Mouse (Mus musculus): ENCODE data around the gene Oscar. TPM values are rescaled to one million over a fixed set of nuclear protein-coding genes. Genes with fewer than 3 reads are reported as not detected.
A peak's percentile ranks its signal among the peaks of the same experiment; 100 is the strongest.
"Not testable (repeated sequence)": the region's sequence is repeated elsewhere in the genome, so short reads cannot be mapped to it uniquely, and the experiment has no call there.

Oscar gene
- total RNA-seq, 2 experiments from 2014 or later = not detected

DNA sequence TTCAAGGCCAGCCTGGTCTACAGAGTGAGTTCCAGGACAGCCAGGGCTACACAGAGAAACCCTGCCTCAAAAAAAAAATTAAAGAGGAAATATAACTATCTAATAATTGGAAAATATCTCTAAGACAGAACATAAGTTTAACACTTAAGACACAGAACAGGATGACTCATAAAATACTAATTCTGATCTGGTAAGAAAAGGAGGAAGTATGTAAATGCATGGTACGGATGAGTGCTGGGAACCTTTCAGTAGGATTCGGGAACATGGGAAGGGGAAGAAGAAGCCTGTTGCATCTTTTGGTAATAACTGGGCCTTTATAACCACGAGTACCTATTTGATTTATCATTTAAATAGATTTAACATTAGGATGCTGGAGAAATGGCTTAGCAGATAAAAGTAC is 1.9 kb downstream of the Oscar start:
- no peak for ATAC-seq (replicated peaks; ENCODE audit: low FRiP score, low TSS enrichment, poor library complexity, severe bottlenecking)

DNA sequence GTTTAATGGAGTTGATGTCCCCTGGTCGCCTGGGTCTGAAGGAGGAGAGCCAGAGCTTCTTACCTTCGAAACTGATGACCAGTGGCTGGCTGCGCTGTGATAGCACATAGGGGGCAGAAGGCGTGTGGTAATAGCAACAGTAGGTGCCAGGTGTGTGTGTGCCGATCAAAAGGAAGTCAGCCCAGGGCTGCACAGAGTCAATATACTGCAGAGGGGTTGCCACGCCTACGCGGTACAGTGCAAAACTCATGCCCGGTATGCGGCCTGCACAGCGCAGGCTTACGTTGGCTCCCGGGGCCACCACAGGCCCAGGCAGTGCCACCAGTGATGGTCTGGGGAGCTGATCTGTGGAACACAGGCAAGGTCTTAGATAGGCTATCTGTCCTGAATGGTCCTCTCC is 5.0 kb downstream of the Oscar start:
- peak; percentile 31; the same call in 1 of the 2 replicates for ATAC-seq (replicated peaks; ENCODE audit: low FRiP score, low TSS enrichment, poor library complexity, severe bottlenecking)

DNA sequence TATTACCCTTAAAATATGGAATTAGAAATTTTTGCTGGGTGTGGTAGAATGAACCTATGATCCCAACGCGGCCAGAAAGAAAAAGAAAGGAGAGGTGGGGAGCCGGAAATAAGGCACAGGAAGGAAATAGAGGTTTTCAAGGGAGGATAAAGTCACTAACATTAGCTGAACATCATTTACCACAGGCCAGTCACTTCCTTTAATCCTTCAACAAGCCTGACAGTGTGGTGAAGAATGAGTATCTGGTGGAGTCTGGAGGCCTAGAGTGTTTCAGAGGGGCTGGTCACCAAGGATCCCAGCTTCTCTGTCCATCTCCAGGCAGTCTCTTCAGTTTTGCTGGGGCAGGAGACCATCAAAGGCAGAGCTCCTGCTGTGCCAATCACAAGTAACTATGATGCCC is 5.5 kb downstream of the Oscar start:
- no peak for ATAC-seq (replicated peaks; ENCODE audit: low FRiP score, low TSS enrichment, poor library complexity, severe bottlenecking)

DNA sequence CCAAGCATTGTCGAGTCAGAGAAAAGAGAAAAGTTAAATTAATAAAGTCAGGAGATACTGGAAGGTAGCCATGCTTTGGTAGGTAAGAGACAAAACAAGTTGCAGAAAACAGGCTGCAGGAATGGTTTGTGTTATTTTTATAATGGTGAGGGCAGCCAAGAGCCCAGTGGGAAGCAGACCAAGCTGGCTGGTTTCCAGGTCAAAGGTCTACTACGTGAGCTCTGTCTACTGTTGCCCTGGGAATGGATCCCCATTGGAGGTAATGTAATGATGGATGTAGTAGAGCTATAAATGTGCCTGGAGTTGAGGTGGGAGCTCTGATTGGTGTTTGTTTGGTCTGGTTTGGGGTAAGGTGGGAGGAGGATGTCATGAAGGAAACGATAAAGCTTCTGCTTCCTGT is 6.9 kb downstream of the Oscar start:
- ATAC-seq (replicated peaks; ENCODE audit: low FRiP score, low TSS enrichment, poor library complexity, severe bottlenecking) = no peak

DNA sequence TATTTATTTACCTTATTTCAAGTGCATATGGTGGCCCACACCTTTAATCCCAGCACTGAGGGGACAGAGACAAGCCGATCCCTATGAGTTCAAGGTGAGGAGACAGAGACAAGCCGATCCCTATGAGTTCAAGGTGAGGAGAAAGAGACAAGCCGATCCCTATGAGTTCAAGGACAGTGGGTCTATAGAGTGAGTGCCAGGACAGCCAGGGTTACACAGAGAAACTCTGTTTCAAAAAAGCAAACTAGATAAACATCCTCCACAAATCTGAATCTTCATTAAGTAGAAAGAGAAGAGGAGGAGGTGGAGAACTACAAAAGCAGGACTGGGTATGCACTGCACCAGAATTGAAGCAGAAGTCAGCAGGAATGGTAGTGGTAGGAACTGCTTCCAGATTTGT is 7.3 kb downstream of the Oscar start:
- ATAC-seq (replicated peaks; ENCODE audit: low FRiP score, low TSS enrichment, poor library complexity, severe bottlenecking) = no peak

DNA sequence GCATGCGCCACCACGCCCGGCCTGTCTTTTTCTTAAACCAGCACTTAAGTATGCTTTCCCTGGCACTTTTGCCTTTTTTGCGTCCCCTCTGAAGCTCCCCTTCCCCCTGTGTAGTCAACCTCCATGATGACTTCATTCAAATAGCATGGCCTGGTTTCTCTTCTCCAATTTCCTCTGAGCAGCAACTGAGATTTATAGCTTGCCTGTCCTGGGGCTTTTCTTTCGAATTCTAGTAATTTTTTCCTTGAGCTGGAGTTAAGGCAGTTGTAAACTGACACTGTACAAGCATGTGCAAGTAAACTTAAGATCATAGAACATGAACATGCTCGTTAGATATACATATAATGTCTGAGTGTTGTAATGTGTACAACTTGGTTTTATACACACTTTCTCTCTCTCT is 8.6 kb downstream of the Oscar start:
- no peak for ATAC-seq (replicated peaks; ENCODE audit: low FRiP score, low TSS enrichment, poor library complexity, severe bottlenecking)

DNA sequence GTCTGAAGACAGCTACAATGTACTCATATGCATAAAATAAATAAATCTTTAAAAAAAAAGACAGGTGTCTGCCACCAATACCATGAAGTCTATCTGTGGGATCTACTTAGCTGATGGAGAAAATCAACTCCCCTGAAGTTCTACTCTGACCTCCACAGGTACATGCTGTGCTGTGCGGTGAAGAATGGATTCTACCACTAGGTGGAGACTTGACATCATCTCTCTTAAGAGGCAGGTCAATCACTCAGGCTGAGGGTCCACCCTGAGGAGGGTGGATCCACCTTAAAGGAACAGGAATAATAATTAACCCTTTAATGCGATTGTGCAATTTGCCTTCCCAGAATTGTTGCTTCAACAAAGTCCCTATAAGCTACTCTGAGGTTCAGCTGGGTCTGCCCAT is 9.2 kb downstream of the Oscar start:
- ATAC-seq (replicated peaks; ENCODE audit: low FRiP score, low TSS enrichment, poor library complexity, severe bottlenecking) = peak; percentile 88

DNA sequence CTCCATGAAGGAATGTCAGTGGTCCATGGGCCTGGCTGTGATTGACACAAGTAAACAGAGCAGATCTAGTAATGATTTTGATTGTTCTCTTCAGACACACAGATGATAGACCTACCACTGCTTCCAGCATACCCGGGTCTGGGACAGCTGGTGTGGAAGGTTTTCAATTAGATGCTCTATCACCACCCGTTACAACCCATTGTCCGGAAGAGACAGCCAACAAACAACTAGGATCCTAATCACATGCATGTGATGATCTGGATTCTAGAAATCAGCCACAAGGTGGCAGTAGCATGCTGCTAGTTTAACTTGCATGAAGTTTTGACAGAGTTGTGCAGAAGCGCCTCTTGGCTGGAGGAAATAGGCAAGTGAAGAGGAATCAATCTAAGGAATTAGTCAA is 14.8 kb downstream of the Oscar start:
- peak; percentile 96 for ATAC-seq (replicated peaks; ENCODE audit: low FRiP score, low TSS enrichment, poor library complexity, severe bottlenecking)

DNA sequence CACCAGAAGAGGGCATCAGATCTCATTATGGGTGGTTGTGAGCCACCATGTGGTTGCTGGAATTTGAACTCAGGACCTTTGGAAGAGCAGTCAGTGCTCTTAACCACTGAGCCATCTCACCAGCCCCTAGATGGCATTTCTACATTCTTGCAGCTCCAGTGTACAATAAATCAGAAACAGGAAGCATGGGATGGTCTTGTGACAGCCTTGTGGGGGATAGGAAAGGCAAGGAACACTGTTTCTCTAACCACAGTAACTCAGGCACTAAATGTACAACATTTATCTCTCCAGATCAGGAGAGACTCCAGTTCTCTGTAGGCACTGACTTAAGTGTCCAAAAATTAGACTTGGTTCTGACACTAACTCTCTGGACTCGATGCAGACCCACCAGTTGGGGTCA is 18.2 kb downstream of the Oscar start:
- not testable (repeated sequence) for ATAC-seq (replicated peaks; ENCODE audit: low FRiP score, low TSS enrichment, poor library complexity, severe bottlenecking)

DNA sequence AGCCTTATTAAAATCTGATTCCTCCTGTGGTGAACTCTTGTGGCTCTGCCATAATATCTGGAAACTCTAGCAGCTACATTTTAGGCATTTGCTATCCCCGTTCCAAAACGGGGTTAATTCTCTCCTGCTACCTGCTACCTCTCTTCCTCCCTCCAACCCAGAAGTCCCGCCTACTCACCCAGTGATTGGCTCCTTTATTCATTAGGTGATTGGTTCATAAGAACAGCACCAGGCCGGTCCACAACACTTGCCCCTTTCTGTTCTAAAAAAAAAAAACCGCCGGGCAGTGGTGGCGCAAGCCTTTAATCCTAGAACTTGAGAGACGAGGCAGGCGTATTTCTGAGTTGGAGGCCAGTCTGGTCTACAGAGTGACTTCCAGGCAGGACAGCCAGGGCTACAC is 20.8 kb downstream of the Oscar start:
- ATAC-seq (replicated peaks; ENCODE audit: low FRiP score, low TSS enrichment, poor library complexity, severe bottlenecking) = peak; percentile 85

DNA sequence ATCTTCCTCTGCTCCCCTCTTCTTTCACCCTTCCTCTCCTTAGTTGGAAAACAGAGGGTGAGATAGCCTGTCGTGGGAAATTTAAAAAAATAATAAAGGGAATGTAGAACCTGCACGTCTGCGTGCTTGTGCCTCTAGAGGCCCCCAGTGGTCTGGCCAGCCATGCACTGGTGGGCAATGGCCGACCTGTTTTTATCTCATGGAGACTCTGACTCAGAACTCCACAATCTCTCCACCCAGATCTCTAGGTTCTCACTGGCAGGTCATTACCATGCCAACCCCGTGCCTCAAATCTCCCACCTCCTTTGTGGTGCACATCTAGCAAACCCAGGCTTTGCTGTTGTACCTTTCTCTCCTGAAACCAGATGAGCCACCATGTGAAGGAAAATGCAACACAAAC is 21.3 kb downstream of the Oscar start:
- peak; percentile 70 for ATAC-seq (replicated peaks; ENCODE audit: low FRiP score, low TSS enrichment, poor library complexity, severe bottlenecking)

DNA sequence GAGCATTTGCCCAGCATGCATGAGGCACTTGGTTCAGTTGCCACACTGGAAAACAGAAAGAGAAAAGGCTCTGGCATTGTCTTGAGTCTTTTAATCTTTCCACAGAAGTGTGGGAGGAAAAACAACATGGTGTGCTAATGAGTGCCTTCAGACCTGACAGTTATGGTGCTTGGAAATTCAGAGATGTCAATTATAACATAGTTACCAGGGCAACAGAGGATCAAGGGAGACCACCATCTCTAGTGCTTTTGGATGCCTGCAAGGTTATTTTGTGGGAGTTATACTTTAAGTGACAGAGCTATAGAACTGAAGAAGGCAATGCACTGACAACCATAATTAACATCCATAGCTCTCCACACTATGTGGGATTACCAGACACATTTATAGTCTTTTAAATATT is 22.1 kb downstream of the Oscar start:
- no peak for ATAC-seq (replicated peaks; ENCODE audit: low FRiP score, low TSS enrichment, poor library complexity, severe bottlenecking)

DNA sequence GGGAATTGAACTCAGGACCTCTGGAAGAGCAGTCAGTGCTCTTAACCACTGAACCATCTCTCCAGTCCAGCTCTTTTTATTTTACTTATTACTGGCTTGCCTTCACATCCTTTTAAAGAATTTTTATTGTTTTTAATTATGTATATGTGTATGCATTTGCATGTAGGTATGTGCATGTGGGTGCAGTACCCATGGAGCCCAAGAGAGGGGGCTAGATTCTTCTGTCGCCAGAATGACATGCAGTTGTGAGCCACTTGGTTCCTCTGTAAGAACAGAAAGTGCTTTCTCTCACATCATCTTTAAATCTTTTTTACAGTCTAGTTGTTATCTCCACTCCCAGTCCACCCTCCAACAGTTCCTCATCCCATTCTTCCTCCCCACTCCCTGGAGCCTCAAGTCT is 24.4 kb downstream of the Oscar start:
- ATAC-seq (replicated peaks; ENCODE audit: low FRiP score, low TSS enrichment, poor library complexity, severe bottlenecking) = no peak

DNA sequence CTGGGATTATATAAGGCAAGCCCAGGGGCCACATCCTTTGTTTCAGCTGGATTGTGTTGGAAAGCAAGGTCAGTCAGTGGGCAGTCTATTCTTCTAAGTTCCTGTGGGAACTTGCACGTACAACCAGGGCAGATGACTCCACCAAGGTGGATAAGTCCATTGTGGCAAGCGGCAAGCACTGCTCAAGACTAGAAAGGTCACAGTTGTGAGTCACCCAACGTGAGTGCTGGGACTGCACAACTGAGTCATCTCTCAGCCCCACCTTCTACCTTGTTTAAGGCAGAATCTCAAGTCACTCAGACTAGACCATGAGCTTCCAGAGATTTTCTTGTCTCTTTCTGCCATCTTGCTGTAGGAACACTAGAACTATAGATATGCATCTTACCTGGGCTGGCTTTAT is 25.4 kb downstream of the Oscar start:
- no peak for ATAC-seq (replicated peaks; ENCODE audit: low FRiP score, low TSS enrichment, poor library complexity, severe bottlenecking)

DNA sequence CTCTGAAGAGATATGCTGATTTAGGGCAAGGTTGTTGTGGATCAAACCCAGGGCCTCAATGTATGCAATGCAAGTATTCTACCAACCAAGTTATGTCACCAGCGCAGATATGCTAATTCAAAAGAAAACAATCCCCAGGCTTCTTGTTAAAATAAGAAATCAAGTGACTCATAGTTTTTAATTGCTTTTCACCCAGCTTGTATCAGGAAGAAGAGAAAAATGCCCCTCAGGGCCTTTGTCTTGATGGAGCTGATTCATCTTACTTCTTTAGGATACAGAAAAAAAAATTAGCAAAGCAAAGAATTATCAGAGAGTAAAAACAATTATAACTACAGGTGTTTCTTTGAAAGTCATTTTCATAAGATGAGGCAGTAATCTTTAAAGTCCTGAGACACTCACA is 28.7 kb downstream of the Oscar start:
- ATAC-seq (replicated peaks; ENCODE audit: low FRiP score, low TSS enrichment, poor library complexity, severe bottlenecking) = no peak

DNA sequence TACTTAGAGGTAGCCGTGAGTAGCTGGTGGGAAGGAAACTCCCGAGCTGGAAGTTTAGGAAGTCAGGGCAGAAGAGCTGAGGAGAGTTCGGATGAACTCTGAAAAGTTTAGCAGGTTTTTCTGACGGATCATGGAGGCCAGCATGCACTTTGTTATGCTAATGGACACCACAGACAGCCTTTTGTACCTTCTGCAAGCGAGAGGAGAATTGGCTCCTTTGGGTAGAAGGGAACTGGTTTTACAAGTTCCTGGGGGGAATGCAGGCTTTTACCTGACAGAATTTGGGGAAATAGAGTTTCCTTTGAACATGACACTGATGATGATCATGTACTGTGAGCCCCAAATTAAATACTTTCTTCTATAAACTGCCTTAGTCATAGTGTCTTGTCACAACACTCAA is 29.7 kb downstream of the Oscar start:
- no peak for ATAC-seq (replicated peaks; ENCODE audit: low FRiP score, low TSS enrichment, poor library complexity, severe bottlenecking)

DNA sequence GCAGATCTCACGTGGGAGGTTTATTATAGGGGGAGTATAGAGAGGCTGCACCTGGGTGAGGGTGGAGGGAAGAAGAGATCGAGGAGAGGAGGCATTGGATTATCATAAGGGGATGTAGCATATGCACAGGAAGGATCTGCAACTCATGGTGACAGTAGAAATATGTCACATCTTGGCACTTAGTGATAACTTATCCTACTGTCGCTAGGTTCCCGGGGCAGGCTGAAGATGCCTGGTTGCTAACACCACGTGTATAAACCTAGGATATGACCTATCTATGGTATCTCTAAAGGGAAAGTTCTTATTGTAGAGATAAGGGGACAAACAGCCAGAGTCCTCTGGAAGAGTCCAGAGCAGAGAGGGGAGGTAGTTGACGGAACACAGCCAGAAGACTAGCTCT is 30.2 kb downstream of the Oscar start:
- peak; percentile 90 for ATAC-seq (replicated peaks; ENCODE audit: low FRiP score, low TSS enrichment, poor library complexity, severe bottlenecking)

DNA sequence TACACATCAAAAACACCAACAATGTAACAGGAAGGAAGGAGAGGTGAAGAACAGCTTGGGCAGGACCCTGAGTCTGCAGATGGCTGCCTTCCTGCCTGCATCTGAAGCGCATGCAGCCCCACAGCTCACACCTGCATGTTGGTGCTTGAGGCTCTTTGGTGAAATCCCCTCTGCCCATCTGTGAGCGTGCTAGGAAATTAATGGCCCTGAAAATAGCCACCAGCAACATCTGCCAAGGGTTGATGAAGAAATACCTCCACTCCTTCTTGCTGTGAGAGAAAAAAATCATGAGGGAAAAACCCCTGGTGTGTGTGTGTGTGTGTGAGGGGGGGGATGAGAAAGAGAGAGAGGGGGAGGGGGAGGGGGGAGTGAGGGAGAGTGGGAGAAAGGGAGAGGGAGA is 35.9 kb downstream of the Oscar start:
- ATAC-seq (replicated peaks; ENCODE audit: low FRiP score, low TSS enrichment, poor library complexity, severe bottlenecking) = no peak

DNA sequence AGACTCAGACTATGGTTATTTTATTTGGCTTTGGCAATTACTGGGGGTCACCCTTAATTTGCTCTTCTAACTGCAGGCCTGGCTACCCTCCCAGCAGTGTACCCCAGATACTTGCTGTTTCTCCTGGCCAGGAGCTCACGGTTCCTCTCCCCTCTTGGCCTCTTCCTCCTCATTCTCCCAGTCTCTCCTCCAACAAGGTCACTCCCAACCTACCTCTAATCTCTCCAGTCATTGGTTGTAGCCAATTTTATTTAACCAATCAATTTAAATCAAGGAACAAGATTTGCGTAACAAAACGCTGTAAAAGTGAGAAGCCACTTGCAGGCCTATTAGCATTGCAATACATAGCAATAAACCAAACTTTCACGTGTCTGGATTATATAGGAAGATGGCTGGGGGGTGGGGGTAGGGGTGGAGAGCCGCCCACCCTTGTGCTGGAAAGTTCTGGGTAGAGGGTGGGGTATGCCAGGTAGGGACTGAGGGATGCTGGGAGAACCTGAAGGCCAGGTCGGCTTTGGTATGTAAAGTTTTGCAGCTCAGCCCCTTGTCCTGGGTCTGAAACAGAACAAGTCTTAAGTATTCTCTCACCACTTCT is 36.9 kb downstream of the Oscar start:
- no peak for ATAC-seq (replicated peaks; ENCODE audit: low FRiP score, low TSS enrichment, poor library complexity, severe bottlenecking)

DNA sequence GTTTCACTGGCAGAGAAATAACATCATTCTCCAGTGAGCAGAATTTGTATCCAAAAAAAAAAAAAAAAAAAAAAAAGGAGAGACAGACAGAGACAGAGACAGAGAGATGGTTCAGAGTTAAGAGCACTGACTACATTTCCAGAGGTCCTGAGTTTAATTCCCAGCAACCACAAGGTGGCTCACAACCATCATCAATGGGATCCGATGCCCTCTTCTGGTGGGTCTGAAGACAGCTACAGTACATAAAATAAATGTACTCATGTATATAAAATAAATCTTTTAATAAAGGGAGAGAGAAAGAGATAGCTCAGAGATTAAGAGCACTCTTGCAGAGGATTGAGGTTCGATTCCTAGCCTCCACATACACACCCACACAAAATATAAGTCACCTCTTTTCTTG is 37.8 kb downstream of the Oscar start:
- no peak for ATAC-seq (replicated peaks; ENCODE audit: low FRiP score, low TSS enrichment, poor library complexity, severe bottlenecking)

DNA sequence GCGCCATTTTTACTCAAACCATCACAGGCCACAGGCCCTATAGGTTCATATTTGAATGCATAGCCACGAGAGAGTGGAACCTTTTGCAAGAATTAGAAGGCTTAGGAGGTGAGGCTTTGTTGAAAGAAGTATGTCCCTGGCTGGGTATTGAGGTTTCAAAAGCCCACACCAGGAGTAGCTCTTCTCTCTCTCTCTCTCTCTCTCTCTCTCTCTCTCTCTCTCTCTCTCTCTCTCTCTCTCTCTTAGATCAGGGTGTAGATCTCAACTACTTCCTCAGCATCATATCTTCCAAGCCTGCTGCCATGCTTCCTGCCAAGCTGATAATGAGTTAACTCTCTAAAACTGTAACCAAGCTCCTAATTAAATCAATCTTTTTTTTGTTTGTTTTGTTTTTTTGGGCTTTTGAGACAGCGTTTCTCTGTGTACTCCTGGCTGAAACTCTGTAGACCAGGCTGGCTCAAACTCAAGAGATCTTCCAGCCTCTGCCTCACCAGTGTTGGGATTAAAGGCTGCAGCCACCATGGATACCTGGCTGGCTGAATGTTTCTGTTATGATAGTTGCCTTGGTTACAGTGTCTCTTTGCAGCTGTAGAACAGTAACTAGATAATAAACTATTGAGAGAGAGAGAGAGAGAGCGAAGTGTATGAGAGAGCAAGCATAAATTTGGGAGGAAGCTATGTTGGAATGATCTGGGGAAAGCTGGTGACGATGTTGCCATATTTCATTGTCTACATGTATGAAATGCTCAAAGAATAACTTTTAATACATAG is 39.4 kb downstream of the Oscar start:
- ATAC-seq (replicated peaks; ENCODE audit: low FRiP score, low TSS enrichment, poor library complexity, severe bottlenecking) = 0 out of 2 replicates have a peak, but pooled peaks have one; percentile 33

All from megakaryocyte-erythroid progenitor cell, adult 5-6 weeks (primary cell).